Mouse (Mus musculus) testis, postnatal 14 days (tissue): ENCODE data around the gene Snd1.

Experiments used
- DNase-seq: peaks from one replicate; pipeline ENCODE4 v3.0.0; 2021; ENCODE audit warnings: low spot score

Snd1 gene

DNA sequence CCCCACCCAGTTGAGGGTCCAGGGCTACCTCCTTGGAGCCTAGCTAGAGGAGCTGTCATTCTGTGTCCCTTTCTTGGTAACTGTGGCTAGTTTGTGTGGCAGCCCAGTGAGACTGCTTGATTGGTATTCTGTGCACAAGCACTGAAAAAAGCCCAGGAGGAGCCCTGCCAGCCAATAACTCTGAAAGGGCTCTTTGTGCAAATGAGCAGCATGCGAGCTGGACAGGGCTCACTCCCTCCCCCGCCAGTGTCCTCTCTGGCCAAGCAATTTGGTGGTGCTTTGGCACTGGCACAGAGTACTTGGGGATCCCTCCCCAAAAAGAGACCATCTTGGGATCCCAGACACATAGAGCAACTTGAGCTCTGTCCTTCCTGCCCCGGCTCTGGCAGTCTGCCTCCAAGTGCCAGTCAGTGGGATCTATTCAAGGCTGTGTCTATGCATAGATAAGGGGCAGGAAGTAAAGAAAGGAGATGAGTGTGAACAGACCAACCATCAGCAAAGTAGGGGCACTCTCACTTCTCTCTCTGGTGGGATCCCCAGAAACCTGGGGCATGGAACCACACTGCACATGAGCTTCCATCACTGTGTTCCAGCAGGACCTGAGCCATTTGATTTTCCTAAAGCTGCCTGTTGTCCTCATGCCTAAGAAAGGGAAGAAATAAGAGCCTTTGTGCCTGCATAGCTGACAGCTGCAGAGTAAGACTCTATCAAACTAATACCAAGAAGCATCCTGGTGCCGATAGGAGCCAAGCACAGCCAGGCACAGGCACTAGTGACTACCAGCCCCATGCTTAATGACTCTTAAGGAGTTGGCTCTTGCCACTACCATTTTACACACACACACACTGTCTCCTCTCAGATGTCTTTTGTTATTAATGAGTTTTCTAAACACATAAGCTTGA is 367.7 kb downstream of the Snd1 start:
- DNase-seq, result no peak

DNA sequence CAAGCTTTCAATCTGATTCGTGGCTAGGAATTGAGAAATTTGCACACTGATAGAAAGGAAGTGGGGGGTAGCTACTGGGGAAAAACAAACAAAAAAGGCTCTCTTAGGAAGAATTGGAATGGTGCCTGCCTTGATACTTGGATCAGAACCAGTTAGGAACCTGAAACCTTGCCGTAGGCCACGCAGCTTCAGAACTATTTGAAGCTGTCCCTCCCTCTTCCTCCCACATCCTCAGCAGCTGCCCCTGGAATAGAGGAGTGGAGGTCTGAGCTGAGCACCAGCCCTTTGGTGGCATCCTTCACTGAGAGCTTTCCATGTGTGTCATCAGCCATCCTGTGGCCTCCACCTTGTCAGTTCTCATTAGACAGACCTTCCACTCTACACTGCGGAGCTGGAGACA is 370.7 kb downstream of the Snd1 start:
- no peak for DNase-seq

DNA sequence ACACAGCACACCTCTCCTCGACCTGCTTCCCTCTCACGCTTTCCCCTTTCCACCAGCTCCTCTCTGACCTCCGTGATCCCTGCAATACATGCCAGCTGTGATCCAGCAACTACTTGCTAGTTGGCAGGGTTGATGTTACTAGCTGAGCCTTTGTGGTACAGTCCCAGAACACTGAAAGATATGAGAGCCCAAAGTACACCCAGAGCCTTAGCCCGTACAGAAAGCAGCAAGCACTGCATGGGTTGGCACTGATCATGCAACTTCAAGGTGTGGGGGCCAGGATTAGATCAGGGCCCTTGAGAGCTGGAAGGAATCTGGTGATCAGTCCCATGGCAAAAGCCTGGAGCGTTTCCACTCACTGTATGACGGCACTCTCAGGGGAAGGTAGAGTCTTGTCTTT is 372.7 kb downstream of the Snd1 start:
- no peak for DNase-seq

DNA sequence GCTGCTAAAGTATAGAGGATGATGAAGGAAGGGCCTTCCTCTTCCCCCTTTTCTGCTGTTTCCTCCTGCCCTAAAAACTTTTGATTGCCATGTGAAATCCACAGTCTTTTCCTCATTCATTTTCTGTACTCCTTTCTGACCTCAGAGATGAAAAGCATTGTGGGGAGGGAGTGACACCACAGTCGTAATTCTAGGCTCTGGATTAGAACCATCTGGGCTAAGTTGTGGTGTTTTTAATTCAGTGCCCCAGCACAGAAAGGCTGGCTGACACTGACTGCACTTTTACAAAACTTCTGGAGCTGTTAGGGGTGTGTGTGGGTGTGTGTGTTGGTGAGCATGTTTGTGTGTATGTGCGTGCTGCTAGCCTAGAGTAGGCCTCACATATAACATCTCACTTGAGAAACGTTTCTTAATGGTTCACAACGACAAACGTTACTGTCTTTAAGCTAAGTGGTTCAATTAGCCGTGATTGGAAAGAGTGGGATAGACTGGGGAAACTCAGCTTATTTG is 373.4 kb downstream of the Snd1 start:
- DNase-seq, result no peak

DNA sequence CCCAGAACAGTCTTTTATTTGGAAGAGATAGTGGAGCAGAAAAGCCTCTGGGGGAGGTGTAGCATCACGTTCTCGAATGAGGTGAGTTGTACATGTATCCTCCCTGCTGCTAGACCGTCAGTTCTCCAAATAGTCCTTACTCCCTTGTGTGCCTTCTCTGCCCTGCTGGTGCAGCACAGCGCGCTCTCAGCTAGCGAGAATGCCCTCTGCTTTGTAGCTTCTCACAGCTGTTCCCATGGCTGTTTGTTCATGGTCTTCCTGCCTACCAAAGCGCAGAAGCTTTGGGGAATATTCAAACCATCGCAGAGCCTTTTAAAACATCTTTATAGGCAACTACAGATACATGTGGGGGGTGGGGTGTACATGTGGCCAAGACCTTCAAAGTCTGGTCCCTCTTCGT is 374.0 kb downstream of the Snd1 start:
- DNase-seq, result no peak

DNA sequence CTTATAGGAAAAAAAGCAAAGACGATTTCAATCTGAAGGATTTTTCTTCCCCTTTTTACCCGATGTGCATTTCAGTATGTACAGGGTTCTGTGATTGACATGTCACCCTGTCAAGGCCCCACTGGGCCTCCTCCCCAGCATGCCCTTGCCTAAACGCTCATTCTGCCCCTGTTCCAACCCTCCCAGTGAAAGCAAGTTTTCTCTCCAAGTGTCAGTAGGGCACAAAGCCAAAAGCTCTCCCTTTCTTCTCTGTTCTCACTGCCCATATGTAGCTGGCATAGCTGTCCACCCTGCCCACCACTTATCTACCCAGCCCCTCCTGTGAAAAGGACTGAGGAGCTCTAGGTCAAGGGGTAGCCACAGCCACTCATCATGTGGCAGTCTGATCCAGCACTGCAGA is 374.4 kb downstream of the Snd1 start:
- no peak for DNase-seq

DNA sequence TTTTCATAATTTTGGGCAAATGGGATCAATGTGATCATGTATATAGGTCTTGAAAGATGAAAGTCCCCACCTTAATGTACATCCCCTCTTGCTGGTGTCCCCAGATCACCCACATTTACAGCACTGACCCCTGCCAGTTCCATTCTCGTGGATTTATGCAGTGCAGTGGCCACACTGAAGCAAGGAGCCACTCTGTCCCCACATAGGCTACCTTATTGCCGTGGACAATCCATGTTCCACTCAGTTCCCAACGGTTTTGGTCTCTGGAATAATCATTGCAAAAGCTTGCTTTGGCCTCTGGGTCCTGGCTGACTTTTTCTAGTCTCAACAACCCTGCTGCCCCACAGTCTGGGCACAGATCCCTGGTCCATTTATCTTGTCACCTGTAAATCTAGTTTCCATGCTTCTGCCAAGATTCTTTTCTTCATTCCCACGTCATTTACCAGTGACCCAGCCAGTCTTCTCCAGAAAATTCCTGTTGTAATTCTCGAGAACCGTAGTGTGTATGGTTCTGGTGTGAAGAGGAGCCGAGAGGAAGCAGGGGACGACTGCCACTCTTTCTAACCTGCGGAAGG is 375.5 kb downstream of the Snd1 start:
- no peak for DNase-seq

DNA sequence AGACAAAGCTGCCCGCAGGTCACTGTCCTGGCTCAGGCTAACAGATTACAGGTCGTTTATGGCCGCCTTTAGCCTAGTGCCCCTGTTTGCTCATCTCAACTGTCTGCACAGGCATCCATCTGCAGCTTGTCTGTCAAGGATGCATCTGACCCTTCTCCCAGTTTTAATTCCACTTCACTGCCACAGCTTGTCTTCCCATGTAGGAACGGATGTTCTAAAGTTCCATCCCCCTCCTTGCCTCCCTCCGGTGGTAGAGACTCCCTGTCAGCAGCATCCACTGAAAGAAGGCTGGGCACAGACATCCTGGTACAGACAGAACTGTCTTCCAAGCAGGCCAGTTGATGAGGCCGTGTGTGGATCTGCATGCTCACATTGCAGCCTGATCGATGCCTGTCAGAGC is 377.4 kb downstream of the Snd1 start:
- no peak for DNase-seq

DNA sequence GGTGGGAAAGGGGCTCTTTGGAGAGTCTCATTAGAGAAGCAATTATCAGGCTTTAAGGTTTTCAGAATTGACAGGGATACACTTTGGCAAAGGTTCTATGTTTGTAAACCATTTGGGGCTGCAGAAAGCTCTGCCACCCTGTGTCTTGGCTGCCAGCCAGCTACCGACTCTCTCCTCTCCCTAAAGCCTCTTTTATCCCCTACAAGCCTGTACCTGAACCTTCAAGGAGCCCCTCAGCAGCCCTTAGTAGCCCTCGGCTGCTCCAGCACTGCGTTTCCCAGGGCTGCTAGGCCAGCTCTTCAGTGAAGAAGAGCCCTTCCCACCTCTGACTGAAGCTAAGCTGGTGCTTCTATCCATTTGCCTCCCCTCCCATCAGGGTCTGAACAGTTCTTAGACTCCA is 378.2 kb downstream of the Snd1 start:
- DNase-seq, result no peak

DNA sequence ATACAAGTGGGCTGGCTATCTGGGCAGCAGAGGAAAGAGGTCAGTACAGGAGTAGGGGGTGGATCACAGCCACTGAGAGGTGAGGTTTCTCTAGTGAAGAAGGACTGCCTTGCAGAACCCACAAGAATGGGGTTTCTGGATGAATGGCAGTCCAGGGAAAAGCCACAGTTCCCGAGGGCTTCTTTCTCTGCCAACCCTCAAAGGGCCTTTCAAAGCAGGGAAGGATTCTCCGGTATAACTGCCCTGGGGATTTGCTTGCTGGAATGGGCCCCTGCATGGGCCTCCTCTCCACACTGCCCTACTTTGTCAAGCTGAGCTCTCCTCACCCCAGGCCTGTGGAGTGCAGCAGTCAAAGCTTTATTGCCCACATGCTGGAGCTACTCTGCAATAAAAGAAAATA is 378.7 kb downstream of the Snd1 start:
- no peak for DNase-seq

DNA sequence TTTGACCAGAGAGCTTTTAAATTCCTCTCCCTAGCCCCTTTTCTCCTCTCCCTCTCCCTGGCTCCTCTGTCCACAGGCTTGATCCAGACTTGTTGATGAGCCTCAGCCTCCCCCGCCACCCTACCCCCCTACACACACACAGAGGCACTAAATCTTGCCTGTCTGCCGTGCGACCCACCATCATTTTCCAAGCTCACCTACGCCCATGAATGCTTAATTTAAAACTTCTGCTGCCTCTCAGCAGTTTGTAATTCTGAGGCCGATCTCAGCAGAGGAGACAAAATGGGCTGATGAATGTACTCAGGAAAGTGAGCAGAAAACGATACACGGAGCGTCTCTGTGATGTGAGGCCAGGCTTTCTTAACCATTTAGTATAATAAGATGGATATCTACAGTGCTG is 379.7 kb downstream of the Snd1 start:
- DNase-seq, result no peak

DNA sequence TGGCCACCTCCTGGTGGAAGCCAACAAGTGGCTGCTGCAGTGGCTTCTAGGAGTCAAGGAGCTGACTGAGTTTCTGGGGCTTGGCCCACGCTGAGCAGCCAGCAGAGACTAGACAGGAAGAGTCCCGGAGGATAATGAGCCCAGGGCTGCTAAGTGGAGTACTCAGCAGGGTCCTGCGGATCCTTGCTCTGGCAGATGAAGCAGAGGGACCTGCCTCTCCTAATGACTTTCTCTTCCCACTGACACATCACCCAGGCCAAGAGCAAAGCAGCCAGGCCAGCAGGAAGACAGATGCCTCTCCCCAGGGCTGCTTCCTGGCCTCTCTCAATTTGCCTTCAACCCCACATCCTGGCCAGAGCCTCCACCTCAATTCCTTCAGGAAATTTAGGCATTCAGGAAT is 380.5 kb downstream of the Snd1 start:
- no peak for DNase-seq

DNA sequence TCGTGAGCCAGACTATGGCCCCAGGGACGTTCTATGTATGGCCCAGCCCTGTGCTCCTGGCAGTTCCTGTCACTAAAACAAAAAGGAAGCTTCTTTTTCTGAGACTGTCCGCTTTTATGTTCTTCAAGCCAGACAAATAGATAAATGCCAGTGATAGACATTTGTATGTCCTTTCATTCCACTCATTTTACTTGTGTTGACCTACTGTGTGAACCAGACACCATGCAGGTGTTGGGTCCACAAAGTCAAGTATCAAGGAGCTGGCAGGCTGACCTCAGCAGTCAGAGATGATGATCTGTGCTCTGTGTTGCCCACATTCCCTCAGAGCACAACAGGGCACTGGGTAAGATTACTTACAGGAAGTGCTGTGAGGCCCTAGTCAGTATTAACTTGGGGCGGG is 381.9 kb downstream of the Snd1 start:
- DNase-seq, result no peak

DNA sequence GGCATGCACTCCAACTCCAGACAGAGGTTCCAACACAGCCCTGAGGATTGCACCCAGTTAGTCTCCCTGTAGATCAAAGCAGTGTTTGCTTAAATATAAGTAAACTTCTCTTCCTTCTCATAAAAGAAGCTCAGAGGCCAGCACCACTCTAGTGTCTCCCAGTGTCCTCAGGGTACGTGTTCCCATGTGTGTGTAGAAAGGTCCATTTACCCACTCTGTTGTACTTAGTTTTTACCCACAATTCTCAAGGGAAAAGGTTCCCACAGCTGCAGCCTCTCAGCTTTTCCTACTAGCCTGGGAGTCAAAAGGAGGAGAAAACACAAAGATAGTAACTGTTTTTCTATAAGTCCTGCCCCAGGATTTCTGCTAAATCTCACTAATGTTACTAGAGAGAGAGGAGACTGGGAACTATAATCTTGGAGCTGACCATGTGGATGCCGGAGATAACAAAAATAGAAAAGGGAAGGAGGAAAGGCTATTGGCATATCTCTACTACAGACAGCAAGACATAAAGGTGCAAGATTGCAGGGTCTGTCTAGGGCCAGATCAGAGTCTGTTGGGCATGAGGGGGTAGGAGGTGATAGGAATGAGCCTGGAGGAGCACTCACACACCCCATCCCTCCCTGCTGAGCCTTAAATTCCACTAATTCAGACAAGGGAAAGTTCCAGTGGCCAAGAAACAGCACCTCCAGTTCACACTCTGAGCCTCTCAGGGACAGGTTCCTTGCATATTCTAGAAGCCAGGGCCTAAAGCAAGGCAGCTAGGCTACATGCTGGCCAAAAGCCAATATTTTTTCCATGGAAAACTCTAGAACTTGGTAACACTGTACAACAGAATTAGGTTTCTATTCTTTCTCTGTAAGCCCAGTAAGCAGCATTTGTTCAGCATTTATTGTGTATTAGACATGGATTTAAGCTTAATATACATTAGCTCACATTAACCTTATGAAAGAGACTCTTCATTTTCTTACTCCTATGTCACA is 382.6 kb downstream of the Snd1 start:
- DNase-seq, result no peak

DNA sequence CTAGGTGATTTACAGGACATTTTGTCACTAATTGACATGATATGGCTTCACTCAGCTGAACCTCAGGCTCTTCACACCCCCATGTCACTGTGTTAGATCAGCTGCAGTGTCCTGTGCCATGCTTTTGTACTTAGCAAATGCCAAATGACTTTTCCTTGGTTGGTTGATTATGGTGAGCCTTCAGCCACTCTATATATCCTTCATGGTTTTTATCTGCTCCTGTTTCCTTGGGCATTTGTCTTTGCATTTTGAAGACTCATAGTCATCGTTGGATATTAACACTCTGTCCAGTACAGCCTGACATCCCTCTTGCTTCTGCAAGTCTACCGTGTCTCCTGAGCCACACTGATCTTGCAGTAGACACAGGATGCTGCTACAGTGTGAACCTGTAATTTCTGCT is 384.2 kb downstream of the Snd1 start:
- DNase-seq, result no peak

DNA sequence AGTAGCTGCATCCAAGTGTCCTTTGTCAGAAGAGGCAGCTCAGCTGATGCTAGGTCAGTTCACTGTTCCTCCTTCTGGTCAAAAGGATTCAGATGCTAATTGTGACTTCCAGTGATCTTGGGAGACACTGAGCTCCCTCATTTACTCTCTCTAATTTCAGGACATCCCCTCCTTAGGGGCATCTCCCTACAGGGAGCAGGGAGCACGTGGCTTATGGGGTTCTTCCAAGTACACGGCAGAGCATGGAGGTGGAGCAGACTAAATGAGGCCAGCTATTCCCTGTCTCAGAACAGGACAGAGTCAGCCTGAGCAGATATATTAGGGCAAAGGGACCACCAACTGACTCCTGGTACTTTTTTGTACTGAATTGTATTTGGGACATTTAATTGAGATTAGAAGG is 385.5 kb downstream of the Snd1 start:
- no peak for DNase-seq

DNA sequence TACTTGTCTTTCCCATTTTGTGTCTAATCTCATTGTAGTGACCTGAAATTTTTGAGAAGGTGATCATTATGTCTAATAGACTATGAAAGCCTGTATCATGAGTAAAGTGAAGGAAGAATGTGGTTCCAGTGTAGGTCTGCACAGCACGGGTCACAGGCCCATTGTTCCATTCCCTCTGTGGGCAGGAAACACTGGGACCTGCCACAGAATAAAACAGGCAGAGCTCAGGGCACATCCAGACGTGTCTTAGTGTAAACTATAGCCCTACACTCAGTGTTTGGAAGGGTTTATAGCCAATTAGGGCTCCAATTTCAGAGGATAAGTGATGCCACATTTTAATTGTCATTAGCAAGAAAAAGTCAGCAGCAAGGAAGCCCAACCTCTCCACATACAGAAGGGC is 386.0 kb downstream of the Snd1 start:
- DNase-seq, result no peak

DNA sequence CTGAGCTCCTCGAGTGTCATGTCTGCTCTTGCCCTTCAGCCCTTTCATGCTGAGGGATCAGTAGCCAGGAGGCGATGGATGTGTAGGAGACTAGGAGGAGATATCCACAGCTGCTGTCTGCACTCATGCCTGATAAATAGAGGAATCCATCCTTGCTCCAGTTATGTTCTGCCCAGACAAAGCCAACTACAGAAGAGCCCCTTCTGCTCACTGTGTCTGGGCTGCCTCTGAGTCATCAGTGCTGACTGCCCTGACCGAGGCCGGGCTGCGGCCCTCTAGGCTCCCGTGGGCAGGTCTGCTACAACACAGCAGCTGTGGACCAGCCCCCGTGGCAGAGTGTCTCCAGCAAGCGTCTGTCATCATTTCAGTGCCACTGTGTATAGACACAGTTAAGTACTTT is 387.4 kb downstream of the Snd1 start:
- DNase-seq, result no peak

DNA sequence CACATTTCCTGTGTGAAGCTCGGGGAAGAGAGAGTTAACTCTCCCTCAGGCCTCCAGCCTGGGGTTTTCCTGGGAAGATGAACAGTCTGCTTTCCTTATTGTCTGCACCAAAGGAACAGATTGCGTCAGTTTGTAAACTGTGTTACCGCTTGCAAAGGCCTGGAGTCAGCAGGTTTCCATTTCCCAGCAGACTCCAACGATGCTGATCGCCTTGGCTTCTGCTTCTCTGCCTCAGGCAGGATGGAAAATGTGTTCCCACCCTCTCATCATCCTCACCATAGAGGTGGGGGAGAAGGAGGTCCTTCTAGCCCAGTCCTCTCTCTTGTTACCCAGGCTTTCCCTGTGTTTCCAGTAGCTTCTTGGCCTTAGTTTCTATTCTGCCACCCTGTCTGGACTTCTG is 389.7 kb downstream of the Snd1 start:
- no peak for DNase-seq

DNA sequence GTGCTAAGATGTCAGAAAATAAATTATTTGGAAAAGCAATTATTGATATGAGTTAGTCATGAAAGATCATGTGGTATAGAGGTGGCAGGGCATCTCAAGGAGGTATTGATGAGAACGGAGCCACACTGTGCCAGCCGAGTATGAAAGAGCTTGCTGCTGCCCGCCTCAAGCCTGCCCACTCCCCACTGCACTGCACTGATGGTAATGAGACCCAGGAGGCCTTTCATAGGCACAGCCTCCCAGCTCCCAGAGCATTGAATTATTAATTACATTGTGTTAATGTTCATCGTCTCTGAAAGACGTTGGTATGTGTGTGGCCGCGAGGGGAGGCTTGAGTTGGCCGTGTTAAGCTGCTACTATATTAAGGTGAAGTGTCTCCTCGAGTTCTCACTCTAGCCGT is 390.2 kb downstream of the Snd1 start:
- DNase-seq, result no peak

DNA sequence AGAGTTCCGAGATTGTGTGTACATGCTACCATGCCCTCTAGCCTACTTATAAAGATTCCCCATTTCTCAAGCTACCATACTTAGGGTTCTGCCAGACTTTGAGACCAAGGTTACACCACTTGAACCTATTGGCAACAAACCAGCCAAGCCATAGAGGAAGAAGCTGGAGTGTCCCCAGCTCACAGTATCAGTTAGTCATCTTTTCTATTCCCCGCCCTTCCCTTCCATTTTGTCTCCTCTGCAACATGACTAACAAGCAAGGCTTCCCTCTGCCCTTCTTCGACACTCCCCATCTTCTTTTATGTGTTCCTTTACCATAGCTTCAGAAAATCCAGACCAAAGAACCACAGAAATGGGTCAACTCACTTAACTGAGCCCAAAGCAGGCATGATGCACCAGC is 391.3 kb downstream of the Snd1 start:
- DNase-seq, result no peak

DNA sequence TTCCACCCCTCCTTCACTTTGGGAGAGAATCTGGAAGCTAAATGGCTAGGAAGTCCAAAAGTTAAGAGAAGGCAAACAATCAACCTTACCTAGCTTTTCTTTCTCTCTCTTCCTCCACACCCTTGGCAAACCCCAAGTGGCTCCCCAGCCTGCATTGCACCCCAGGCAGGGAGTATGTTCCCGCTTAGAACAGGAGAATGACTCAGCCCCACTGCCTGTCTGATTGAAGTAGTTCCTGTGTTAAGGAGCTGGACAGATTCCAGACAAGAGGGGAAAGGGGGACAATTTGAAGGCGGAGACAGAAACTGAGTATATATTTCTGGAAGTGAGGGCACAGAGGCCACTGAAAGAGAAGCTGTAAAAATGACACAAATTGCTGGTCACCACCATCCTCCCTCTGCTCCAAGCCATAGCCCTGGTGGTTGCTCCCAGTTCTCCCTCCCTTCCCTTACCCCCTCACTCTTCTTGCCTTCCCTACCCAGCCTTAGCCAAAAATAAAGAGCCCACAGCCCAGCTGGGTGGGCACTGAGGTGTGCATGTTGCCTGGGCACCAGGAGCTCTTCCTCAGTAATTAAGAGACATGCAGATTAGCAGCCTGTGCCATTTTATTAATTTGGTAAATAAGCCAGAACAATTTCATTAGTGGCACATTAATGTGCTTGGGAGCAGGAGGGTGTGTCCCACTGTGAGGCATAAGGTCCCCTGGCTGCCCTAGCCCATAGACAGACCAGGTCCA is 392.7 kb downstream of the Snd1 start:
- DNase-seq, result no peak
